In the genomic region with DNA sequence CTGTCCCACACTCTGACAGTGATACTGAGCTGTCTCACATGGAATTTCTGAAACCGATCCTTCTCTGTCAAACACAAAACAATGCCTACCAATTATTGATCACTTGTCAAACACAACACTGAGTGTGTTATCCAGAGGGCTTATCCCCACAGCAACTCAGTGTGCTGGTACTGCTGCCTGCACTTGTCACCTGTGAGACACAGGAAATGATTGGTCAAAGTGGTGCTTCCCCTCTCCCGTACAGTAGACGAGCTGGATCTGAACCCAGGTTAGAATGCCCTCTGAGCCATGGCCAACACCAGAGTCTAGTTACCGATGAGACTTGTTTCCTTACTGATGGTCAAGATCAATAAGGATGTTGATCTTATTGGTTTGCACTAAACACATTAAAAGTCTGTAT, we compare ENCODE assay signal across 21 mouse cellular contexts. TPM values are rescaled to one million over a fixed set of nuclear protein-coding genes. Genes with fewer than 3 reads are reported as not detected.
"Had no signal": no experiment of that assay in that cellular context is flagged by ENCODE, and none has a peak within 500 bp of the region (broad histone marks: within the 10 kb centered on the region; RNA-seq: fewer than 3 reads in every experiment).

No protein-coding gene starts in this region.

- H3K9ac ChIP-seq: kidney, embryonic 15.5 days; limb, embryonic 12.5 days; limb, embryonic 15.5 days; liver, embryonic 14.5 days; liver, postnatal 0 days; lung, embryonic 14.5 days; midbrain, embryonic 12.5 days; midbrain, embryonic 15.5 days; neural tube, embryonic 13.5 days; stomach, embryonic 15.5 days had no signal

- H3K27ac ChIP-seq: kidney, embryonic 15.5 days; left cerebral cortex, adult 2 months; limb, embryonic 12.5 days; limb, embryonic 15.5 days; liver, embryonic 14.5 days; macrophage; midbrain, embryonic 12.5 days; midbrain, embryonic 15.5 days; neural tube, embryonic 13.5 days; stomach, embryonic 15.5 days had no signal

- H3K27me3 ChIP-seq: kidney, embryonic 15.5 days; limb, embryonic 12.5 days; limb, embryonic 15.5 days; midbrain, embryonic 12.5 days; midbrain, embryonic 15.5 days; neural tube, embryonic 13.5 days; stomach, embryonic 15.5 days had no signal

- H3K4me2 ChIP-seq: kidney, embryonic 15.5 days; limb, embryonic 12.5 days; limb, embryonic 15.5 days; liver, embryonic 11.5 days; lung, embryonic 14.5 days; midbrain, embryonic 12.5 days; midbrain, embryonic 15.5 days; neural tube, embryonic 13.5 days; stomach, embryonic 15.5 days had no signal

- H3K4me1 ChIP-seq: limb, embryonic 12.5 days; limb, embryonic 15.5 days; midbrain, embryonic 12.5 days; midbrain, embryonic 15.5 days; neural tube, embryonic 13.5 days had no signal

- ATAC-seq: liver, postnatal 0 days; lung, postnatal 0 days; midbrain, embryonic 15.5 days had no signal

- H3K36me3 ChIP-seq: kidney, embryonic 15.5 days; limb, embryonic 12.5 days; limb, embryonic 15.5 days; midbrain, embryonic 12.5 days; midbrain, embryonic 15.5 days; neural tube, embryonic 13.5 days; stomach, embryonic 15.5 days had no signal

- DNase-seq: kidney, adult 11 months; kidney, adult 8-10 months; kidney, postnatal 10 days; kidney, postnatal 36 days; layer of hippocampus, postnatal 36 days; liver, postnatal 0 days; lung, embryonic 14.5 days; right cerebral cortex, adult 18-20 months; thymus, postnatal 25 days had no signal

- H3K9me3 ChIP-seq: kidney, embryonic 15.5 days; limb, embryonic 12.5 days; limb, embryonic 15.5 days; midbrain, embryonic 12.5 days; midbrain, embryonic 15.5 days; neural tube, embryonic 13.5 days; stomach, embryonic 15.5 days had no signal

- H3K4me3 ChIP-seq: kidney, embryonic 15.5 days; left cerebral cortex, adult 2 months; limb, embryonic 12.5 days; limb, embryonic 15.5 days; midbrain, embryonic 12.5 days; midbrain, embryonic 15.5 days; neural tube, embryonic 13.5 days; stomach, embryonic 15.5 days had no signal

RNA-seq across cellular contexts. Expression of a gene that starts 27.9 kb away (rescaled TPM):
- polyA plus RNA-seq: kidney, embryonic 15.5 days; limb, embryonic 12.5 days; liver, embryonic 11.5 days; lung, embryonic 14.5 days; lung, postnatal 0 days; macrophage; midbrain, embryonic 12.5 days; midbrain, embryonic 15.5 days had no signal
